Mouse (Mus musculus) liver, embryonic 14.5 days (tissue): ENCODE measurements around the gene Znrd1. TPM values are rescaled to one million over a fixed set of nuclear protein-coding genes. Genes with fewer than 3 reads are reported as not detected.

Experiments
- ATAC-seq: fragments of 200-750 bp; cut with Nextera tagmentation; 2 replicates; pipeline ENCODE4 v1.8.0; 2017; ENCODE audit warnings: moderate number of reproducible peaks, mild to moderate bottlenecking, moderate library complexity; ENCODE audit not compliant: insufficient read depth
- DNase-seq, 3 experiments: peaks; one replicate each; pipeline ENCODE4 v3.0.0-alpha.2; 2012 to 2013; ENCODE audit warnings: low read depth in 3 of 3, low spot score in 3 of 3
- H3K27ac ChIP-seq: fragments of 300-500 bp; sonication (generic); 2 replicates; pipeline ENCODE4 v1.5.1; 2014; ENCODE audit warnings: moderate library complexity, mild to moderate bottlenecking, control low read depth, inconsistent platforms
- H3K27me3 ChIP-seq: fragments of 300-500 bp; sonication (generic); 2 replicates; pipeline ENCODE4 v1.6.1; 2014; ENCODE audit warnings: mild to moderate bottlenecking, low read length, moderate library complexity; ENCODE audit not compliant: control insufficient read depth, insufficient read depth
- H3K36me3 ChIP-seq: fragments of 300-500 bp; sonication (generic); replicated peaks from 2 replicates; pipeline ENCODE4 v1.6.1; 2014; ENCODE audit warnings: low read depth; ENCODE audit not compliant: control insufficient read depth, insufficient read depth
- H3K4me1 ChIP-seq, 2 experiments: fragments of 200-500 bp in 1 of 2; fragments of 300-500 bp in 1 of 2; sonication (generic) in 1 of 2; replicated peaks; 2 replicates each; pipeline ENCODE4 v1.6.1; 2012 to 2014; ENCODE audit warnings: antibody characterized with exemption in 1 of 2, inconsistent platforms in 1 of 2, low read length in 1 of 2; ENCODE audit not compliant: control insufficient read depth in 2 of 2, insufficient read depth in 2 of 2
- H3K4me2 ChIP-seq: fragments of 300-500 bp; sonication (generic); 2 replicates; pipeline ENCODE4 v1.6.1; 2014; ENCODE audit warnings: low read depth, mild to moderate bottlenecking, control low read depth, moderate library complexity
- H3K4me3 ChIP-seq, 2 experiments: fragments of 200-500 bp in 1 of 2; fragments of 300-500 bp in 1 of 2; sonication (generic) in 1 of 2; 2 replicates each; pipeline ENCODE4 v1.5.1; 2012 to 2014; ENCODE audit warnings: low read depth in 2 of 2, low read length in 2 of 2, mild to moderate bottlenecking in 2 of 2, control low read depth in 1 of 2, inconsistent platforms in 1 of 2, moderate library complexity in 1 of 2; ENCODE audit not compliant: insufficient read depth in 1 of 2
- H3K9ac ChIP-seq: fragments of 300-500 bp; sonication (generic); replicated peaks from 2 replicates; pipeline ENCODE4 v1.6.1; 2014; ENCODE audit warnings: mild to moderate bottlenecking, control low read depth, moderate library complexity
- H3K9me3 ChIP-seq: fragments of 300-500 bp; sonication (generic); 2 replicates; pipeline ENCODE4 v1.6.1; 2016; ENCODE audit warnings: low read length, mixed read lengths; ENCODE audit not compliant: control insufficient read depth
- CTCF ChIP-seq: IDR thresholded peaks from 2 replicates; pipeline ENCODE4 v1.5.1; 2016; ENCODE audit warnings: antibody characterized with exemption, low read depth, control low read depth
- EP300 ChIP-seq: IDR thresholded peaks from 2 replicates; pipeline ENCODE4 v1.6.1; 2016; ENCODE audit warnings: antibody characterized with exemption, low read depth
- WGBS: fragments of 180-500 bp; shearing (Covaris S2); extraction: QIAGEN DNeasy Blood & Tissue Kit; methylation state at CpG from one replicate; pipeline ENCODE4 v1.1.7; 2014; ENCODE audit not compliant: insufficient replicate concordance; 5-methylcytosine and 5-hydroxymethylcytosine counted together
- polyA plus RNA-seq, 2 experiments: library from polyadenylated mRNA; depleted of rRNA in 1 of 2; stranded (reverse) in 1 of 2; unstranded in 1 of 2; fragments of >200 nt; fragmentation: Nextera tagmentation in 1 of 2; extraction: Ambion mirVana in 1 of 2; gene quantifications; 2 replicates each; pipeline versions ENCODE4 v1.2.1 to v1.2.3; 2012 to 2014

The Znrd1 gene
- polyA plus RNA-seq, 2 experiments = 17.5 to 28.2 TPM

- WGBS = 39% methylated on average over 10 of the region's 10 CpGs
- Histone ChIP-seq H3K27me3 (peaks cover 57% of the 10 kb centered on the region), H3K9me3 (no peaks in the 10 kb centered on the region), H3K4me3 (no peak overlapping the region), H3K36me3 (no peaks in the 10 kb centered on the region), H3K27ac (no peak overlapping the region), H3K4me1 (no peaks in the 10 kb centered on the region), H3K9ac (no peak overlapping the region), H3K4me2 (no peak overlapping the region)
- no peak for TF ChIP-seq EP300
- no peak for TF ChIP-seq CTCF
- DNase-seq (no peak), ATAC-seq (no peak)
These were observed 16.0 kb downstream of the Znrd1 start for GRCm38 (mm10) chr17:36942391-36942790.

GRCm38 (mm10) chr17:36938056-36938455 is 20.3 kb downstream of the Znrd1 start:
- TF ChIP-seq CTCF = no peak
- no peak for TF ChIP-seq EP300
- WGBS = 46% methylated on average over 2 of the region's 2 CpGs
- Histone ChIP-seq H3K27me3 (peaks cover 16% of the 10 kb centered on the region), H3K36me3 (no peaks in the 10 kb centered on the region), H3K9me3 (no peaks in the 10 kb centered on the region), H3K27ac (no peak overlapping the region), H3K4me2 (no peak overlapping the region), H3K4me3 (no peak overlapping the region), H3K4me1 (no peaks in the 10 kb centered on the region), H3K9ac (no peak overlapping the region)
- DNase-seq (no peak), ATAC-seq (no peak)

- Histone ChIP-seq H3K9ac (no peak overlapping the region), H3K4me3 (no peak overlapping the region), H3K9me3 (no peaks in the 10 kb centered on the region), H3K4me2 (no peak overlapping the region), H3K36me3 (no peaks in the 10 kb centered on the region), H3K27me3 (no peaks in the 10 kb centered on the region), H3K4me1 (no peaks in the 10 kb centered on the region), H3K27ac (no peak overlapping the region)
- no peak for ATAC-seq
- DNase-seq = no peak
- 26% methylated on average over 2 of the region's 2 CpGs for WGBS
- no peak for TF ChIP-seq EP300
- no peak for TF ChIP-seq CTCF
These were observed 26.6 kb downstream of the Znrd1 start for GRCm38 (mm10) chr17:36931806-36932205.

GRCm38 (mm10) chr17:36931130-36931529 is 27.2 kb downstream of the Znrd1 start:
- ATAC-seq (no peak), DNase-seq (no peak)
- H3K9me3 ChIP-seq = no peaks in the 10 kb centered on the region
- no peak overlapping the region for H3K27ac ChIP-seq
- H3K27me3 ChIP-seq = no peaks in the 10 kb centered on the region
- WGBS = 49% methylated on average over 4 of the region's 4 CpGs
- TF ChIP-seq EP300 (no peak), CTCF (no peak)
- H3K9ac ChIP-seq = no peak overlapping the region
- no peaks in the 10 kb centered on the region for H3K4me1 ChIP-seq
- H3K4me2 ChIP-seq = no peak overlapping the region
- H3K4me3 ChIP-seq = no peak overlapping the region
- no peaks in the 10 kb centered on the region for H3K36me3 ChIP-seq

GRCm38 (mm10) chr17:36930233-36930632 is 28.1 kb downstream of the Znrd1 start:
- no peak for ATAC-seq
- Histone ChIP-seq H3K36me3 (no peaks in the 10 kb centered on the region), H3K27ac (no peak overlapping the region), H3K27me3 (no peaks in the 10 kb centered on the region), H3K4me2 (no peak overlapping the region), H3K4me3 (no peak overlapping the region), H3K9ac (no peak overlapping the region), H3K4me1 (no peaks in the 10 kb centered on the region), H3K9me3 (no peaks in the 10 kb centered on the region)
- 46% methylated on average over 6 of the region's 6 CpGs for WGBS
- DNase-seq = no peak
- no peak for TF ChIP-seq EP300
